Mouse (Mus musculus) myocyte (in vitro differentiated cells): Measurements from ENCODE around the gene Slc25a28.

Source experiments
- E2F4 ChIP-seq: IDR thresholded peaks from one replicate; pipeline ENCODE4 v1.6.1; 2011; ENCODE audit warnings: mild to moderate bottlenecking, control low read depth, moderate library complexity; ENCODE audit not compliant: insufficient read depth
- MYOG ChIP-seq, 3 experiments: IDR thresholded peaks; one replicate each; pipeline ENCODE4 v1.6.1; 2011; ENCODE audit warnings: control low read depth in 2 of 3, low read depth in 2 of 3, mild to moderate bottlenecking in 2 of 3; ENCODE audit not compliant: insufficient read length in 2 of 3, control insufficient read depth in 1 of 3, insufficient read depth in 1 of 3
- POLR2A ChIP-seq: IDR thresholded peaks from one replicate; pipeline ENCODE4 v1.6.1; 2011; ENCODE audit warnings: low read depth, mild to moderate bottlenecking, control low read depth, moderate library complexity; ENCODE audit not compliant: insufficient read length
- REST ChIP-seq: IDR thresholded peaks from one replicate; pipeline ENCODE4 v1.6.1; 2011; ENCODE audit warnings: mild to moderate bottlenecking, control low read depth, moderate library complexity; ENCODE audit not compliant: insufficient read depth, insufficient read length
- TCF12 ChIP-seq: IDR thresholded peaks from one replicate; pipeline ENCODE4 v1.6.1; 2011; ENCODE audit warnings: mild to moderate bottlenecking, control low read depth; ENCODE audit not compliant: poor library complexity, insufficient read depth, severe bottlenecking
- USF1 ChIP-seq: IDR thresholded peaks from one replicate; pipeline ENCODE4 v1.6.1; 2011; ENCODE audit warnings: low read depth, mild to moderate bottlenecking, control low read depth, moderate library complexity

- TF ChIP-seq TCF12 (no peak), E2F4 (no peak), MYOG (IDR thresholded peaks at IDR 0.05; ENCODE audit: control insufficient read depth in 1 of 3, insufficient read depth in 1 of 3, insufficient read length in 2 of 3, low read depth in 2 of 3) (peak in 1 of 3 experiments; percentile 63), USF1 (no peak), REST (no peak), POLR2A (no peak)
Observed at GRCm38 (mm10) chr19:43623913-43624312, 50.8 kb downstream of the Slc25a28 start.
